Mouse (Mus musculus) hindbrain, embryonic 11.5 days (tissue): ENCODE results near the gene Atp6v1e1. TPM values are rescaled to one million over a fixed set of nuclear protein-coding genes. Genes with fewer than 3 reads are reported as not detected.

ENCODE experiments used
- ATAC-seq: fragments of 200-750 bp; cut with Nextera tagmentation; 2 replicates; pipeline ENCODE4 v1.8.0; 2017; ENCODE audit warnings: mild to moderate bottlenecking, moderate TSS enrichment, moderate library complexity; ENCODE audit not compliant: low FRiP score
- DNase-seq: peaks from one replicate; pipeline ENCODE4 v3.0.0-alpha.2; 2015; ENCODE audit warnings: low spot score
- H3K27ac ChIP-seq: fragments of 300-500 bp; sonication (generic); 2 replicates; pipeline ENCODE4 v1.5.1; 2014; ENCODE audit warnings: mild to moderate bottlenecking, low read depth, low read length
- H3K27me3 ChIP-seq: fragments of 300-500 bp; sonication (generic); 2 replicates; pipeline ENCODE4 v1.6.1; 2014; ENCODE audit warnings: mild to moderate bottlenecking, low read length, moderate library complexity, mixed read lengths; ENCODE audit not compliant: control insufficient read depth, insufficient read depth
- H3K36me3 ChIP-seq: fragments of 300-500 bp; sonication (generic); 2 replicates; pipeline ENCODE4 v1.6.1; 2014; ENCODE audit warnings: mild to moderate bottlenecking, low read length, moderate library complexity, mixed read lengths; ENCODE audit not compliant: control insufficient read depth, insufficient read depth
- H3K4me1 ChIP-seq: fragments of 300-500 bp; sonication (generic); replicated peaks from 2 replicates; pipeline ENCODE4 v1.6.1; 2014; ENCODE audit warnings: low read length, mixed read lengths; ENCODE audit not compliant: control insufficient read depth, insufficient read depth
- H3K4me2 ChIP-seq: fragments of 300-500 bp; sonication (generic); replicated peaks from 2 replicates; pipeline ENCODE4 v1.6.1; 2014; ENCODE audit warnings: mild to moderate bottlenecking, low read depth, low read length
- H3K4me3 ChIP-seq: fragments of 300-500 bp; sonication (generic); 2 replicates; pipeline ENCODE4 v1.5.1; 2014; ENCODE audit warnings: low read depth, low read length
- H3K9ac ChIP-seq: fragments of 300-500 bp; sonication (generic); 2 replicates; pipeline ENCODE4 v1.6.1; 2014; ENCODE audit warnings: low read depth, low read length
- H3K9me3 ChIP-seq: fragments of 300-500 bp; sonication (generic); 2 replicates; pipeline ENCODE4 v1.6.1; 2016; ENCODE audit warnings: low read length; ENCODE audit not compliant: control insufficient read depth
- WGBS: fragments of 180-500 bp; shearing (Covaris S2); extraction: QIAGEN DNeasy Blood & Tissue Kit; methylation state at CpG from one replicate; pipeline ENCODE4 v1.1.7; 2014; 5-methylcytosine and 5-hydroxymethylcytosine counted together
- polyA plus RNA-seq: library from polyadenylated mRNA; unstranded; fragments of >200 nt; fragmentation: Nextera tagmentation; extraction: Ambion mirVana; gene quantifications from 2 replicates; pipeline ENCODE4 v1.2.1, GENCODE M21; 2014

Gene Atp6v1e1
- polyA plus RNA-seq, 1 experiment from 2014 or later = 183 TPM

DNA sequence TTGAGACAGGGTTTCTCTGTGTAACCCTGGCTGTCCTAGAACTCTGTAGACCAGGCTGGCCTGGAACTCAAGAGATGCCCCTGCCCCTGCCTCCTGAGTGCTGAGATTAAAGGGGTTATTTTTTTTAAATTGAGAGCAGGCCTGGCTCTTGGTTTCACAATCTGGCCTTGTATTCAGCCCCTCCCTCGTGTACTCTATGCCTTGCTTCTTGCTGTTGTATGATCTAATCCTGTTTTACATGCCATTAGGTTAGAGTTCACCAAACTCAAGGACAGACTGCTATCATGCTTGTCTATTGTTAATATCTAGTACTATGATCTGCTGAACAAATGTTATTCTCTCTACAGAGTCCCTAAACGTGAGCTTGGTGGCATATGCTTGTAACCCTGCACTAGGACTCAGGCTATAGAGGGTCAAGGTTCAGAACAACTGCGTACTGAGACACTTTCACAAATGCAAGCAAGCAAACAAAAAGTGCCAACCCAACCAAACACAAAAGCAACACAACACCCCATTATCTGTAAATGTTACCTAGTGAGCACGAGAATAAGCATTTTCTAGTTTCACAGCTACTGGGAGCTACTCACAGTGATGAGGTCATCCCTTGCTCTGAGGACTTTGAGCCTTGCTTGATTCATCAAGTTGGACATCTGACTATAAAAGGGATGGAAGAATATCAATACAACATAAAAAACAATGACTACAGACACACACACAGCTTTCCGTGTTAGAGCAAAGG, 15.4 kb downstream of the Atp6v1e1 start:
- Histone ChIP-seq H3K4me1 (no peaks in the 10 kb centered on the region), H3K27ac (no peak overlapping the region), H3K9ac (no peak overlapping the region), H3K9me3 (no peaks in the 10 kb centered on the region), H3K4me2 (no peak overlapping the region), H3K27me3 (no peaks in the 10 kb centered on the region), H3K4me3 (no peak overlapping the region), H3K36me3 (peaks cover 15% of the 10 kb centered on the region; the same call in 1 of the 2 replicates)
- WGBS = 91% methylated on average over 5 of the region's 5 CpGs
- ATAC-seq (no peak), DNase-seq (no peak)

DNA sequence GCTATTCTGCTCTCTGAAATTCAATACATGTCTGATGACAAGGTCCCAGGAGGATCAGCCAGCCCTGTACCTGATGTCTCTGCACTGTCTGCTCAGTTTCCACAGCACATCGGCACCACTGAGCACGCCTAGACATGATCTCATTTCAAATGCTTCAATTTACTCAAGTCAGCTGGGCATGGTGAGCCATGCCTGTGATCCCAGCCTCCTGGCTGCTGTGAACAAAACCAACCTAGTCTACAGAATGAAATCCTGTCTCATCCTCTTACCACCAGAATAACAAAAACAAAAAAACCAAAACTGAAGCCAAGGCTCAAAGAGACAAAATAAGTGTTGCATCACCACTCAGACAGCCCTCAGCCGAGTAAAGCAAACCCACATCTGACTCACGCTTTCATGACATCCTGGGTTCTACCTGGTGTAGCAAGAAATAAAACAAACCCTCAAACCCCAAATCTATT, 23.0 kb downstream of the Atp6v1e1 start:
- WGBS = 93% methylated on average over 4 of the region's 4 CpGs
- no peak for DNase-seq
- H3K36me3 ChIP-seq = peaks cover 11% of the 10 kb centered on the region

DNA sequence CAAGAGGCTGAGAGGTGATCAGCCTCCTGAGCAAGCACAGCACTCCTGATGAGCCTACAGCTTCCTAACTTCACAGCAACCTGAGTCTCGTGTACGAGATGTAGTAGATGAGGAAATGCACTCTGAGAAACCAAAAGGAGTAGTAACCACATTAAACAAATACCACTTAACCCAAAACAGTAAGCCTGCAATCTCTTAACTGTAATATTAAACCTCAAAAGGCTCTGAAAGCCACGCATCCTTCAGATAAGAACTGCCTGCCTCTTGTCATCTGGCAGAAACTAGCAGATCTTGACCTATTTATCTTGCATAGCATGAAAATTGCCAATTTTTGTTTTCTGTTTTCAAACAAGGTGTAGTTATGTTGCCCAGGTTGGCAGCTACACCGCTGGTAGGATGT, 23.7 kb downstream of the Atp6v1e1 start:
- Histone ChIP-seq H3K4me1 (no peaks in the 10 kb centered on the region; the same call in 1 of the 2 replicates), H3K27me3 (no peaks in the 10 kb centered on the region), H3K36me3 (peaks cover 11% of the 10 kb centered on the region), H3K9ac (no peak overlapping the region), H3K9me3 (no peaks in the 10 kb centered on the region), H3K27ac (no peak overlapping the region), H3K4me3 (no peak overlapping the region), H3K4me2 (no peak overlapping the region)
- ATAC-seq (no peak), DNase-seq (no peak)
- 91% methylated on average over 4 of the region's 4 CpGs for WGBS

More for the DNA sequence above, 23.0 kb downstream of the Atp6v1e1 start:
- no peak for ATAC-seq
- Histone ChIP-seq H3K4me1 (no peaks in the 10 kb centered on the region; the same call in 1 of the 2 replicates), H3K27me3 (no peaks in the 10 kb centered on the region), H3K9me3 (no peaks in the 10 kb centered on the region), H3K9ac (no peak overlapping the region), H3K4me2 (no peak overlapping the region), H3K27ac (no peak overlapping the region), H3K4me3 (no peak overlapping the region)

DNA sequence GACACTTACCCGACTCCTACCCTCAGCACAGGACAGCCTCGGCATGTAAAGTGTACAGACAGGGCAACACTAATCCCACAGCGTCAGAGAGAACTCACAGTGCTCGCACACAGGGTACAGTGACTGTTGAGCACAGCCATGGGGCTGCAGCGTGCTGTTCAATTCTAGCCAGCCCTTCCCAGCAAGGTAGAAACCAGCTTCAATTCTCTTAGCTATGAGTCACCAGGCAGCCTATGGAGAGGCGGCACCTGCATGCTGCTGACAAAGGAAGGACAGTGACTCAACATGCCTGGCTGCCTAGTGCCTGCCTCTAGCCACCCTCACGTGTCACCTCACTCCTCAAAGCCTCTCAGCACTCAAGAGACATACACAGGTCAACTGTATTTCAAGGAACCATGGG, 24.6 kb downstream of the Atp6v1e1 start:
- DNase-seq = no peak
- WGBS = 94% methylated on average over 7 of the region's 7 CpGs
- Histone ChIP-seq H3K9ac (no peak overlapping the region), H3K9me3 (no peaks in the 10 kb centered on the region), H3K4me1 (no peaks in the 10 kb centered on the region; the same call in 1 of the 2 replicates), H3K4me2 (no peak overlapping the region), H3K27me3 (no peaks in the 10 kb centered on the region), H3K36me3 (peaks cover 11% of the 10 kb centered on the region), H3K27ac (no peak overlapping the region), H3K4me3 (no peak overlapping the region)
- no peak for ATAC-seq

DNA sequence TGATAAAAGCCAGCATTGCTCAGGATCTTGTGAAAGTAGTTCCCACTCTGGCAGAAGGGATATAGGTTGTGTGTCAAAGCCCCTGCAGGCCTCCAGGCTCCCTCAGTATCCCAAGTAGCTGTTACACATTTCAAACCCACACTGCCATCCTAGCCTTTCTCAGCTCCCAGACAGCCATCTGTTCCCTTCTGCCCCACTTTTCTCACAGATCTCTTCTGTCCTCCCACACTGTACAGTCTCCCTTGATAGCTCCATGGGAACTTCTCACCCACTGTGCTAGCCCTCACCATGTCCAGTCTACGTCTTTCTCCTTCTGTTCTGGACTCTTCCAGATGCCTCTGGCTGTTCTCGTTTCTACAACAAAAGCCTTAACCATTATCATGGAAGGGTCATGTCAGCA, 26.5 kb downstream of the Atp6v1e1 start:
- H3K27ac ChIP-seq = no peak overlapping the region
- H3K9ac ChIP-seq = no peak overlapping the region
- H3K4me2 ChIP-seq = no peak overlapping the region
- no peak overlapping the region for H3K4me3 ChIP-seq
- no peaks in the 10 kb centered on the region for H3K27me3 ChIP-seq
- H3K9me3 ChIP-seq = no peaks in the 10 kb centered on the region
- WGBS = 91% methylated on average over 2 of the region's 2 CpGs
- H3K36me3 ChIP-seq = peaks cover 11% of the 10 kb centered on the region
- ATAC-seq (no peak), DNase-seq (no peak)
- no peaks in the 10 kb centered on the region; the same call in 1 of the 2 replicates for H3K4me1 ChIP-seq

DNA sequence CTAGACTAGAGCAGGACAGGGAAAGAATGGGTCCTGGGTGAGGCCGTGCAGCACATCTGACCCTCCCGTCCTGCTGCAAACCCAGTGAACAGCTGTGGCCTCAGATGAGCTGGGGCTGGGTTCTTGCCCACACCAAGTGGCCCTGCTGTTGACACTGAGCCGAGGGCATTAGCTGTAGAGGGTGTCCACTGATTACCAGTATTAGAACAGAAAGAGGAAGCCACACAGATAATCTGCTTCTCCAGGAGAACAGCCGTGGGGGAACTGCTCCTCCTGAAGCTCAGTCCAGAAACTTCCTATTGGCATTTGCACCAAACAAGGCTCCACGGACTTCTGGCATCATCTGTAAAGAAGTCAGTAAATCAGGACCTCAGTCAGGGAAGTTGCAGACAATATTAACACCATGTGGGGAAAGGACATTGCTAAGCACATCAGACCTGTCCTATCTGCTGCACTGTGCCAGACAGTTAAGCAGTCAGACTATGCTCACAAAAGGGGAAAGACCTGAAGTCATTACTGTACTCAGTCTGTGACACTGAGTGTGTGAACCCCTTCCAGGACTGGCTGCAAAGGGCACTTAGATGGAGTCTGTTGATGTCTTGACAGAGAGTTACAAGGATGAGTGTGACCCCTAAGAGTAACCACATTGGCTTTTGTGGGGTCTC, 27.0 kb downstream of the Atp6v1e1 start:
- WGBS = 84% methylated on average over 5 of the region's 5 CpGs
- H3K27ac ChIP-seq = no peak overlapping the region
- no peak overlapping the region for H3K4me2 ChIP-seq
- H3K9ac ChIP-seq = no peak overlapping the region
- ATAC-seq (no peak), DNase-seq (no peak)
- no peaks in the 10 kb centered on the region; the same call in 1 of the 2 replicates for H3K4me1 ChIP-seq
- no peaks in the 10 kb centered on the region for H3K27me3 ChIP-seq
- H3K4me3 ChIP-seq = no peak overlapping the region
- H3K36me3 ChIP-seq = peaks cover 11% of the 10 kb centered on the region
- no peaks in the 10 kb centered on the region for H3K9me3 ChIP-seq

DNA sequence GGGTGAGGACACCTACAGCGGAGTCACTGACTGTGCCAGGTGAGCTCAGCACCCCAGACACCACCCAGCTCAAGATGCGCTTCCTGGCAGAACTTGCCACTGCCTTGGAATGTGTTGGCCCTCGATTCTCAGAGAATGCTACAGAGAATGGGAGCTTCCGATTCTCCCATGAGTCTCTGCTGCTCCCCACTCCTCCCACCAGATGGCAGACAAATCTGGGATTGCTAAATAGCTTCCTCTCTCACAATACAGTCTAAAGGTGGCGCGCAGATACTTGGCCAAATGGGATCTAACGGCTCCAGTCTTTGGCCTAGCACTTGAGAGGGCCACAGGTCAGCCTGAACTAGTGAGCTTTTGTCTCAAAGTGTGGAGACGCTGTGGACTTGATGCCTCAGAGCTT, 29.6 kb downstream of the Atp6v1e1 start:
- H3K4me2 ChIP-seq = no peak overlapping the region
- H3K27me3 ChIP-seq = no peaks in the 10 kb centered on the region
- peaks cover 9% of the 10 kb centered on the region for H3K36me3 ChIP-seq
- H3K27ac ChIP-seq = no peak overlapping the region
- H3K4me1 ChIP-seq = no peaks in the 10 kb centered on the region; the same call in 1 of the 2 replicates
- 88% methylated on average over 8 of the region's 8 CpGs for whole genome bisulfite sequencing
- H3K9me3 ChIP-seq = no peaks in the 10 kb centered on the region
- ATAC-seq (no peak), DNase-seq (no peak)
- no peak overlapping the region for H3K9ac ChIP-seq
- H3K4me3 ChIP-seq = no peak overlapping the region

DNA sequence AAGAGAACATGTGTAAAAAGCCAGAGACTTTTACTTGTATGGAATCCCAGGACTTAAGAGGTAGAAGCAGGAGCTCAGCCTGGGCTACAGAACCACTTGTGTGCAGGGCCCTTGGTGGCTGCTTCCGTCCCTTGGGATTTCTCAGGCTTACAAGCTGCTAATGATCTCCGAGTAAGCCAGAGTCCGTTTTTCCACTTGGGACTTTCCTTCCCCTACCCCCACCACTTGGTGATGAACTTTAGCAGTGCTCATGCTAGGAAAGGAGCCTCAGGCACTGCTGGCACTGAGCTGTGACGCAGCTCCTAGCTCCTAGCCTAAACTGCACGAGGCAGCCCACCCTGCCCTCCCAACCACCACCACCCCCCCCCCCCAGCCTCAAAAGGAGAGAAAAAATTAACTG, 31.9 kb downstream of the Atp6v1e1 start:
- ATAC-seq (no peak), DNase-seq (no peak)
- Histone ChIP-seq H3K4me3 (no peak overlapping the region), H3K27ac (no peak overlapping the region), H3K27me3 (no peaks in the 10 kb centered on the region), H3K9ac (no peak overlapping the region), H3K4me1 (no peaks in the 10 kb centered on the region; the same call in 1 of the 2 replicates), H3K9me3 (no peaks in the 10 kb centered on the region), H3K36me3 (peaks cover 3% of the 10 kb centered on the region; the same call in 1 of the 2 replicates), H3K4me2 (no peak overlapping the region)
- 78% methylated on average over 5 of the region's 5 CpGs for WGBS
